Mouse (Mus musculus) heart, embryonic 10.5 days (tissue): ENCODE data around the gene Zmat1. TPM values are rescaled to one million over a fixed set of nuclear protein-coding genes. Genes with fewer than 3 reads are reported as not detected.

Experiments
- DNase-seq: peaks from one replicate; pipeline ENCODE4 v3.0.0-alpha.2; 2017; ENCODE audit warnings: low spot score
- H3K27ac ChIP-seq: fragments of 300-500 bp; sonication (generic); 2 replicates; pipeline ENCODE4 v1.5.1; 2016; ENCODE audit warnings: mild to moderate bottlenecking
- H3K27me3 ChIP-seq: fragments of 300-500 bp; sonication (generic); 2 replicates; pipeline ENCODE4 v1.6.1; 2016; ENCODE audit warnings: mild to moderate bottlenecking; ENCODE audit not compliant: poor library complexity, insufficient read depth, severe bottlenecking
- H3K36me3 ChIP-seq: fragments of 300-500 bp; sonication (generic); 2 replicates; pipeline ENCODE4 v1.6.1; 2016; ENCODE audit warnings: mild to moderate bottlenecking, moderate library complexity
- H3K4me1 ChIP-seq: fragments of 300-500 bp; sonication (generic); 2 replicates; pipeline ENCODE4 v1.6.1; 2016; ENCODE audit warnings: mild to moderate bottlenecking
- H3K4me3 ChIP-seq: fragments of 300-500 bp; sonication (generic); 2 replicates; pipeline ENCODE4 v1.5.1; 2016; ENCODE audit warnings: mild to moderate bottlenecking, moderate library complexity
- H3K9me3 ChIP-seq: fragments of 300-500 bp; sonication (generic); 2 replicates; pipeline ENCODE4 v1.6.1; 2016; ENCODE audit warnings: mild to moderate bottlenecking, moderate library complexity
- WGBS: fragments of 180-500 bp; shearing (Covaris S2); methylation state at CpG from one replicate; pipeline ENCODE4 v1.1.7; 2016; 5-methylcytosine and 5-hydroxymethylcytosine counted together
- polyA plus RNA-seq: library from polyadenylated mRNA; unstranded; fragments of >200 nt; fragmentation: Nextera tagmentation; extraction: Ambion mirVana; gene quantifications from 2 replicates; pipeline ENCODE4 v1.2.1, GENCODE M21; 2016

The Zmat1 gene
- polyA plus RNA-seq, 1 experiment from 2014 or later = 6.8 TPM

GRCm38 (mm10) chrX:134923675-134924424 lies 85.2 kb downstream of the Zmat1 start:
- no peak for DNase-seq

More at GRCm38 (mm10) chrX:134923675-134924424, 85.2 kb downstream of the Zmat1 start:
- Histone ChIP-seq H3K27me3 (no peaks in the 10 kb centered on the region; the same call in 1 of the 2 replicates), H3K4me3 (no peak overlapping the region), H3K27ac (no peak overlapping the region), H3K36me3 (no peaks in the 10 kb centered on the region), H3K9me3 (no peaks in the 10 kb centered on the region), H3K4me1 (no peaks in the 10 kb centered on the region)
- WGBS = 71% methylated on average over 7 of the region's 7 CpGs

Other genes starting within 250 kb of the Zmat1 start
- 66.5 and 67.5 TPM in 2 replicates for gene Armcx2, start 200.0 kb downstream of the Zmat1 start, polyA plus RNA-seq
- 0.44 and 0.59 TPM in 2 replicates for gene Nxf2, start 44.5 kb downstream of the Zmat1 start, polyA plus RNA-seq
- not detected in 2 replicates for gene Gm15023, start 168.4 kb upstream of the Zmat1 start, polyA plus RNA-seq
- gene Tceal6, start 201.5 kb upstream of the Zmat1 start, polyA plus RNA-seq = 2.2 and 2.3 TPM in 2 replicates